Comparison of ENCODE assay signal across 1 mouse cellular context in the genomic region with DNA sequence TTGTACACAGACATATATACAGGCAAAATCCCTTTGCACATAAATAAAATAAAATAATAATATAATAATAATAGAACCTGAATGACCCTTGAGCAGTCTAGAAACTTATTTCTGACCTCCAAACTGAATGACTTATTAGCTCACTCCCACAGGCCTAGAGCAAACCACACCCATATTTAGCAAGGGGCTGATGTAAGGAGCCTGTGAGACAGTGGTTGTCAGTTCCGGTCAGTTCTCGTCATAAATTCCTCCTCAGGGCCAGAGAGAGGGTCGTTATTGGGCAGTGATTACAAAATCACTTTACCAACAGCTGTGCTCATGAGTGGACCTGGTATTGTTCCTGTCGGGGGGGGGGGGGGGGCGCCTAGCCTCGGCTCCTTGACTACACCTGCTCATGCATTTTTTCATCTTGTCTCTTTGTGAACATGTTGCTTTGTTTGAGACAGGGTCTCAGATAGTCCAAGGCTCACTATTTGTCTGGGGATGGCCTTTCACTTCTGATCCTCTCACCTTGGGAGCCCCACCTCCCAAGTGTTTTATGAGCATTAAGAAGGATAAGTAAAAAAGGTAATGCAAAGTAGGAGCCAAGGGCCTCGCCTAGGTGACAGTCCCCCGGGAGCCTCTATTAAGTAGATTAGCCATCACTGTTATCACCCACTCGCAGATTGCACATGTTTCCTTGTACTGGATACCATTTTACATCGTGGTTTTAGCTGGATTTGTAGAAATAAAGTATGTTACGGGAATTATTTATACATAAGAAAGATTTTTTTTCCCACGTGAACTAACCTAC.
A peak's percentile ranks its signal among the peaks of the same experiment; 100 is the strongest.
TF ChIP-seq lines count a peak whose summit lies in the region.

No protein-coding gene starts in this region.

TF ChIP-seq in MEL, 35 proteins besides CTCF, POLR2A, EP300 and RAD21:
- TF ChIP-seq ETS1 (IDR thresholded peaks at IDR 0.05; ENCODE audit: low read depth, low read length) = peak; percentile 84
- no peak for TF ChIP-seq USF2 (IDR thresholded peaks at IDR 0.05; ENCODE audit: borderline replicate concordance in 1 of 2, insufficient read depth in 1 of 2, low read depth in 1 of 2, low read length in 2 of 2)
- TF ChIP-seq ZMIZ1 (IDR thresholded peaks at IDR 0.05; ENCODE audit: low read depth, low read length) = 0 out of 2 replicates have a peak, but pooled peaks have one; percentile 6
- 0 out of 2 replicates have a peak, but pooled peaks have one; percentile 34 for TF ChIP-seq E2F4 (IDR thresholded peaks at IDR 0.05; ENCODE audit: borderline replicate concordance, low read depth, low read length)
- TF ChIP-seq POLR2AphosphoS2 (IDR thresholded peaks at IDR 0.05; ENCODE audit: low read length) = no peak
- no peak for TF ChIP-seq UBTF (IDR thresholded peaks at IDR 0.05; ENCODE audit: borderline replicate concordance, insufficient read depth, low read depth, low read length)
- TF ChIP-seq ZNF384 (IDR thresholded peaks at IDR 0.05; ENCODE audit: low read depth, low read length) = 0 out of 2 replicates have a peak, but pooled peaks have one; percentile 22
- peak; percentile 1; the same call in 1 of the 2 replicates for TF ChIP-seq TBP (IDR thresholded peaks at IDR 0.05; ENCODE audit: low read depth, low read length)
- TF ChIP-seq MYC (IDR thresholded peaks at IDR 0.05; ENCODE audit: low read depth, low read length) = 0 out of 2 replicates have a peak, but pooled peaks have one; percentile 21
- no peak for TF ChIP-seq MAFK (IDR thresholded peaks at IDR 0.05; ENCODE audit: borderline replicate concordance, low read depth, low read length)
- TF ChIP-seq MXI1 (IDR thresholded peaks at IDR 0.05; ENCODE audit: low read depth, low read length) = no peak; the same call in 1 of the 2 replicates
- no peak for TF ChIP-seq CHD2 (IDR thresholded peaks at IDR 0.05; ENCODE audit: low read length)
- TF ChIP-seq POLR2AphosphoS5 (IDR thresholded peaks at IDR 0.05; ENCODE audit: borderline replicate concordance, low read depth, low read length) = no peak
- TF ChIP-seq ELF1 (IDR thresholded peaks at IDR 0.05; ENCODE audit: low read depth, low read length) = no peak
- TF ChIP-seq GABPA (IDR thresholded peaks at IDR 0.05; ENCODE audit: low read depth, low read length) = no peak
- peak; percentile 86 for TF ChIP-seq TCF12 (IDR thresholded peaks at IDR 0.05; ENCODE audit: low read depth, low read length)
- TF ChIP-seq GATA1 (IDR thresholded peaks at IDR 0.05; ENCODE audit: low read depth, low read length) = peak; percentile 84
- TF ChIP-seq KAT2A (conservative IDR thresholded peaks at IDR 0.05; ENCODE audit: low read depth, low read length) = 0 out of 2 replicates have a peak, but pooled peaks have one; percentile 12
- no peak for TF ChIP-seq MYB (IDR thresholded peaks at IDR 0.05; ENCODE audit: low read depth, low read length)
- peak; percentile 63 for TF ChIP-seq SIN3A (IDR thresholded peaks at IDR 0.05; ENCODE audit: low read length)
- TF ChIP-seq TAL1 (IDR thresholded peaks at IDR 0.05; ENCODE audit: low read length) = peak; percentile 66
- 0 out of 2 replicates have a peak, but pooled peaks have one; percentile 19 for TF ChIP-seq MAX (IDR thresholded peaks at IDR 0.05; ENCODE audit: low read length)
TF ChIP-seq in MEL: peak in this region for 12.
